Mouse (Mus musculus): ENCODE results near the gene Sirpa.

Sirpa gene

DNA sequence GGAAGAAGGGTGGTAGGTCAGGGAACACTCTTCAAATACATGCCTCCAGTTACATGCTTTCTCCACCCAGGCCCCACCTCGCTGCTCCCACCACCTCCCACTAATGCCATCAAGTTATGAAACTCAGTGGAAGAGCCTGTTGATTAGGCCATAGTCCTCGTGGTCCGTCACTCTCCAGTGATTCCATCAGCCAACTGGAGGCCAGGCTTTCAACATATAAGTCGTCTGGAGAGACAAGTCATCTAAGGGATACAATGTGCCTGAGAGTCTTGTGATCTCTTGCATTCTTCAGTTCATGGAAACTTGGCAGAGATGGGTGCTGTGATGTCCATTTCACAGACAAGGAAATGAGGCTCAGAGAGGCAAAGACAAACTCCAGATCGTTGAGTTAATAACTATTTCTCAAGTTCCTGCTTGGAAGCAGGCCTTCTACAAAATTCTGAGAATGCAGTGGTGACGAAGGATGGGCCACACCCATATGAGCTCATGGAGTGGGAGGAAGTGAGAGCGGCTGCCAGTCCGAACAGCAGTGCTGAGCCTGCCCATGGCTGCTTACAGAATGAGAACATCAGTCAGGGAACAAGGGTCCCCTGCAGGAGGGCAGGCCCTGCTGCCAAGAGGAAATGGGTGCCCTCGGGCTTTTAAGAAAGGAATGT lies 40.6 kb downstream of the Sirpa start:
- DNase-seq (ENCODE audit: low spot score in 2 of 2): no peak

DNA sequence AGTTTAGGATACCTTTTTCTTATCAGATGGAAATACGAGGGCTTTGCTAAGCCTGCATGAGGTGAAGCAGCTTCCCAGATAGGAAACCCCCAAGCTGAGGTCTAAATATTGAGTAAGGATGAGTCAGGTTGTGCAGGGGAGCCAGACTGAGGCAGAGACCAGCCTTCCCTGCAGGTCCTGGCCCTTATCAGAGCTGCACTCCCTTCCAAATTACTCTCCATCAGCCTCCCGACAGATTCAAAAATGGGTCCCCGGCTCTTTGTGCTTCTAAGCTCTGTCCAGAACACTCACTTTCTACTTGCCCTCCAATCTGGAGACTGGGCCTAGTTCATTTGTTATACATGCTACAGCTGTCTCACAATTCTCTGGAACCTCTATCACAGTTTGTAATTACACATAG lies 41.3 kb downstream of the Sirpa start:
- DNase-seq (ENCODE audit: low spot score in 2 of 2): no peak

DNA sequence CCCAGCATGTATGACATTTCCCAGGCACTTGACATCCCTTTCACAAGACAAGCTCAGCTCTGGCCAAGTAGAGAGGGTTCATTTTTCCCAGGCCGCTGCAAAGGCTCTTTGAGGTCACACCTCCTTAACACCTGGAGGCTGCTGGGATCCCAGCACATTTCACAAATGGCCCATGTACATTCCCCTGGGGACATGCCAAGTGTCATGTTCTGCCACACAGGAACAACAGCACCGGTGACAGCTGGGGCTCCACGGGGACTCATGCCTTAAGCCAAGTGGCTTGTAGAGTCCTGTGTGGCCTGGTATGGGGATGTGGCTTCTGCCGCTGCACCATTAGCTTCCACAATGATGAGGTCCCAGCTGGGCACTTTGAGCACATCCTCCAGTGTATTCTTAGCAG lies 60.0 kb downstream of the Sirpa start:
- DNase-seq (ENCODE audit: low spot score in 2 of 2): no peak

DNA sequence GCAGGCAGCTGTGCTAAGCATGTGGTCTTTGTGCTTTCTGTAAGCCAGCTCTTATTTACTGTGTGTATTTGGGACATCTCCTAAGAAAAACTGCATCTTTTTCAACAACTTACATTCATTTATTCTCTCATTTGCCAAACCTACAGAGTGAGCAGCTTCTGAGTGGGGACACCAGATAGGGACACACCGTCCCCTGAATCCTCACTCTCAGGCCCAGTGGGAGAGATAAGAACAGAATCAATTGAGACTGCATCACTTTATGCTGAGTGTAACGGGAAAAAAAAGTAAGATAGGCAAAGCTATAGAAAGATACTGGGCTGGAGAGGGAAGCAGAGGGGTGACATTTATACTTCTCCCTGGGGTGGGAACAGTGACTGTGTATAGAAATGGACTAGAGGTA lies 61.0 kb downstream of the Sirpa start:
- DNase-seq (ENCODE audit: low spot score in 2 of 2): no peak

DNA sequence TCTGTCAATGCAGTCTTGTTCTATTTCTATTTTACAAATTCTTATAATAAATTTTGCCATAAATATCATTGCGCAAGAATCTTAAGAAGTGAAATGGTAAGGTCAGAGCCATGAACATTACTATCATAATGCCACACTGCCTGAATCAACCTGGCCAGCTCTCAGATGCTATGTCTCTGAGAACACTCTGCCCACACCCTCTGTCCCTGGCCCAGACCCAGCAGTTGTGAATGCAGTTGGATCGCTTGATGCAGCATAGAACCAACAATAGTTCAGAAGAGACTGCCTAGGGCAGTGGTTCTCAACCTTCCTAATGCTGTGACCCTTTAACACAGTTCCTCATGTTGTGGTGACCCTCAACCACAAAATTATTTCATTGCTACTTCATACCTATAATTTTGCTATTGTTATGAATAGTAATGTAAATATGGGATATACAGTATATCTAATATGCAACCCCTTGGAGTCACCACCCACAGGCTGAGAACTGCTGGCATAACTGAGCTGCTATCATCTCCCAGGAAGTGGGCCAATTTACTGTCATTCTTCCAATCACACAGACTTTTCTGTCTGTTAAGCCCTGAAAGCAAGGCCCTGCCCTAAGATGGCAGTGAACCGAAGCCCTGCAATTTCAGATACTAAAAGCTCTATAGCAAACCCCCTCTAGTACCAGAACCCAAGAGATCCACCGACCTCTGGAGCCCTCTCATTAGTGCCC lies 61.8 kb downstream of the Sirpa start:
- DNase-seq (ENCODE audit: low spot score in 2 of 2): no peak

DNA sequence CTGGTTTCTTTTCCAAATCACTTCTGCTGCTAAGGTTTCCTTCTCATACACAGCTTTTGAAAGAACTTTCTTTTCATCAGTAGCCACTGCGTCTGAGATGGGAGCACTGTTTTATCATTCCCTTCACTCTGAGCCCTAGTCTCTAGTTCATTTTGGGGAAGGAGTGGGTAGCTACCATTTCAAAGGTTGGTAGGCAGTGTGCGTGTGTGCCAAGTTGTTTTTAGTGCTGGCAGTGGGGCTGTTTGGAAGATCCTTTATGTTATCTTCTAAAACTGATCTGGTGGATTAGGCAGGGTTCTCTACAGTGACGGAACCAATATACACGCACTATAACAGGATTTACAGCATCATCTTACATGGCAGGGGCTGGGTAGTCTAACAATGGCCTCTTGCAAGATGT lies 62.4 kb downstream of the Sirpa start:
- no peak for DNase-seq (ENCODE audit: low spot score in 2 of 2)

DNA sequence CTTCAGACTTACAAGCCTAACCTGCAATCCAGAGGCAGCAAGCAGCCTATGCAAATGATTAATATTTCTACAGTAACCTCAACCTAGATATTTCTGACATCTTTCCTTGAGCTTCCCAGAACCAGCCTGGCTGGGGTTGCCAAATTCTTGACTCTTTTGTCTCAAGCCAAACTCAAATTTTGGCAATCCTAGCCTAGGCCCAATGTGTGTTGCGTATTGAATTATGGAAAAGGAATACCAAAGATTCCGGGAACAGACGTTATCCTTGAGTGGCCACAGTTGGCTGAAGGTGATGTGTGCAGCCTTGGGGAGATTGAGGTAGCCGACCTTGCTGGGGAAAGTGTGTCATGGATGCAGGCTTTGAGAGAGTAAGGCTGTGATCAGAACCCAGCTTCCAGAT lies 66.2 kb downstream of the Sirpa start:
- DNase-seq (ENCODE audit: low spot score in 2 of 2): no peak

DNA sequence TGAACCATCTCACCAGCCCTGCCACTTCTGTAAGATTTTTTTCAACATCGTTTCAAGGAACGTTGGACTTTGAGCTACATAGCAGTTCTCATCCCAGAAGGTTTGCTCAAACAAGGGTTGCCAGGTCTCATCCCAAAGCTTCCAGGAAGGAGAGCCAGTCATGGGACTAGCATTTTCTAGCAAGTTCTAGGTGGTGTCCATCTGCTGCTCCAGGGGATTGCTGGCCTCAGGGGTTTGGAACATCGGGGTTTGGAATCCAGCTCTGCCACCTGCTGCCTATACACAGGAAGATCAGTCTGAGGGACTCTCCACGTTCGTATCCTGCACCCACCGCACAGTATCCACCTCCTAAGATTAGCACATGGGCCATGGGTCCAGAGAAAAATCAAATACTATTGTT lies 67.4 kb downstream of the Sirpa start:
- no peak for DNase-seq (ENCODE audit: low spot score in 2 of 2)

DNA sequence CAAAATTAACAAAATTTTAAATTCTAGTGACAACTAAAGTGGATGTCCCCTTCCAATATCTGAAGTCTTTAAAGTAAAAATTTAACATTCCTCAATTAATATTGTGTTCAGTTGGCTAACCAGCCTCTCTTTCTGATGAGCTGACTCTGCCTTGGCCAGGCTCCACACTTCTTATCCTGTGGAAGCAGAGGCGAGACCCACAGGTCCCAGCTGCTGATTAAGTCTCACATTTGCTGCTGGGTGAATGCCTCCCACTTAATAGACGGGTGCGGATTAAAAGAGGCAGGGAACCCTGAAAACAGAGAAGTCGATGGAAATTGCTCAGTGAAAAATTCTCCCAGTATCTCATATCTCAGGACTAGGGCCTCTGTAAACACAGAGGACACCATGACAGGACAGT lies 69.8 kb downstream of the Sirpa start:
- DNase-seq (ENCODE audit: low spot score in 2 of 2): no peak

DNA sequence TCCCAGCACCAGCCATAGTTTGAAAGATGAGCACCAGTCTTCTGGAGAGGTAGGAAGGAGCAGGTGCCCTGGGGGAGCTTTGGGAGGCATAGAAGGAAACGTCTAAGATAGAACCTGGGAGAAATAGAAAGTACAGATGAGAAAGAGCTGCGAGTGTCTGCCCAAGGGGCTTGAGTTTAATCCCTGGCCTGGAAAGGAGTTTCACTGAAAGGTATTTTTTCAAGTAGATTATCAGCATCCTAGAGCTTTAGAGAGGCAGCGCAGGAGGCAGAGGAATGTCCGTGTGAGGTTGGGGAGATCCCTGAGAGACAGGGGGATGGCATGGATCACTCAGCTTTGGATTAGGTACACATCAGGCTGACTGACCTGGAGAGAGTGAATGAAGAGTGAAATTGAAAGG lies 79.3 kb downstream of the Sirpa start:
- no peak for DNase-seq (ENCODE audit: low spot score in 2 of 2)

DNA sequence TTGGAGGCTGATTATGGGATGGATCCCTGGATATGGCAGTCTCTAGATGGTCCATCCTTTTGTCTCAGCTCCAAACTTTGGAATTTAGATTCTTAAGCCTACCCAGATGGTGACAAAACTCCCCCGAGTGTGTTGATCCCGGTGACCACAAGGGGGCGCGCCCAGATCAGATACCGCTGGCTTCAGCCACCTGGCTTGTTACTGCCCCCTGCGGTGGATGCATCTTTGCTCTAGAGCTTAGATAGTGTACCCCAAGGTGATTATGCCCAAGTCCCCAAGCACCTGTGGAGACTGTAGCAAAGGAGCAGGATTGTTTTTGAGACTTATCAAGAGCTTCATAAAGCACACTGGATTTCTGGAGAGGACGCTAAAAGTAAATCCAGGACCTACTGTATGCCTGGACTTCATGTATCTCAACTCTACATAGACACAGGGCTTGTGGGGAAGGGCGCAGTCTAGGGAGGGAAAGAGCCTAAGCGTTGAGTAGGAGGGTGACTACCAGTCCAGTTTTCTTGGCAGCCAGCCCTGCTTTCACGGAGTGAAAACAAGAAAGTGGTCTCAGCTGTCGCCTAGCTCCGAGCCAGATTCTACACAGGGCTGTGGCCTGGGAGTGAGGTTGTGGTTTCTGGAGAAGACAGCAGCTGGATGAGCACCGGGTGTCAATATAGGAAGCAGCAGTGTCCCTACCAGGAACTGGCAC lies 82.5 kb downstream of the Sirpa start:
- peak; percentile 58 to 86 for DNase-seq (ENCODE audit: low spot score in 2 of 2)

DNA sequence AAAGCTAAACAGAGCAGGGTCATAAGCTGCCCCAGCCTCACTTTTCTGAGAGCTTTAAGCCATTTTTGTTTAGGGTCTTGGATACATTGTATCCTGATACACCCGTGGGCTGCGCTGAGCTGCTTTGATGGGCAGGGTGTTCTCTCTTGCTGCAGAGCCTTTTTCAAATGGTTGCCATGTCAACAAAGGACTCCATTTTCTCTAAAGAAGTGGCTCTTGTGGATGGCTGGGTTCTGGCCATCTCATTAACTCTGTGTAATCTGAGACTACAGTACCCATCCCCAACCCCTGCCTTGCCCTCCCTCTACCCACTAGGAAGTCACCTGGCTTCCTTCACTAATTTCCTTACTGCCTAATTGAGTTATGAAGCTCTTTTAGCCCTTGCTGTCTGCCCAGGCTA lies 85.0 kb downstream of the Sirpa start:
- no peak for DNase-seq (ENCODE audit: low spot score in 2 of 2)

DNA sequence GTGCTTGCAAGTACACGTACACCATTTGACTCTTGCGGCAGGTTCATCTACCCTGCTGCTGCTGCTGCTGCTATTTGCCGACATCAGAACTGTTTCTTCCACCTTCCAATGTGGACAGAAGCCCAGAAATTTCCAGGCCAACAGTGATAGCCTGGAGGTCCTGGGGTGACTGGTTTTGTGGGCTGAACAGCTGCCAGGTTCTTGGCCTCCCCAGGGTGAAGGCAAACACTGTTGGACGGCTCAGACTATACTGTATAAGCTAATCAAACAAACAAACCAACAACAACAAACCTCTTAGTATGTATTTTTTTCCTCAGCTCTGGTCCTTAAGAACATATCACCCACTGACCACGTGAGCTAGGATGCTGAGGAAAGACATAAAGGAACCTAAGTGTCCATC lies 86.4 kb downstream of the Sirpa start:
- no peak for DNase-seq (ENCODE audit: low spot score in 2 of 2)

DNA sequence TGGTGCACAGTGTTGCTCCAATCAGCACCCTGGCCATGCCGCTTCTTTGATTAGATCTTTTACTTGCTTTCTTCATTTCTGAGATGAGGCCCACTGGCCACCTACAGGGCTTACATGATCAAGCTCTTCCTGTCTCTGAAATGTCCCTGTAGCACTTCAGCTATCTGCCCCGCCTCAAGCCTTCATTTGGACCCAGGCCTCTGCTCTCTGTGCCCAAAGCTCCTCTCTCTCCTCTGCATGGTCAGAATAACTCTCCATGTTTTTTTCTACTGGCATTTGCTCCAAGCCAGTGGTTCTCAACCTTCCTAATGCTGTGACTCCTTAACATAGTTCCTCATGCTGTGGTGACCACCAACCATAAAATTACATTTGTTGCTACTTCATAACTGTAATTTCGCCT lies 87.6 kb downstream of the Sirpa start:
- no peak for DNase-seq (ENCODE audit: low spot score in 2 of 2)
